Mouse (Mus musculus): ENCODE measurements around the gene Ssb.

- TF ChIP-seq CTCF (IDR thresholded peaks at IDR 0.05; ENCODE audit: low read depth, low read length) (no peak), TAL1 (conservative IDR thresholded peaks at IDR 0.05; ENCODE audit: low read depth, low read length) (no peak), POLR2AphosphoS5 (IDR thresholded peaks at IDR 0.05; ENCODE audit: insufficient replicate concordance, low read depth, low read length) (no peak), GATA1 (IDR thresholded peaks at IDR 0.05; ENCODE audit: borderline replicate concordance, low read length) (no peak), GATA2 (IDR thresholded peaks at IDR 0.05; ENCODE audit: borderline replicate concordance, low read depth, low read length) (no peak)
These were observed 38.8 kb upstream of the Ssb start for GRCm38 (mm10) chr2:69822361-69823128.
